Mouse (Mus musculus) erythroblast, embryonic 14.5 days (primary cell): ENCODE results near the gene Atpaf2.

ENCODE experiments used
- GATA1 ChIP-seq: IDR thresholded peaks from 2 replicates; pipeline ENCODE4 v1.6.1; 2012; ENCODE audit warnings: low read length, inconsistent platforms, mixed read lengths
- TAL1 ChIP-seq: IDR thresholded peaks from 3 replicates; pipeline ENCODE4 v1.6.1; 2012; ENCODE audit warnings: low read length, inconsistent platforms, mixed read lengths

DNA sequence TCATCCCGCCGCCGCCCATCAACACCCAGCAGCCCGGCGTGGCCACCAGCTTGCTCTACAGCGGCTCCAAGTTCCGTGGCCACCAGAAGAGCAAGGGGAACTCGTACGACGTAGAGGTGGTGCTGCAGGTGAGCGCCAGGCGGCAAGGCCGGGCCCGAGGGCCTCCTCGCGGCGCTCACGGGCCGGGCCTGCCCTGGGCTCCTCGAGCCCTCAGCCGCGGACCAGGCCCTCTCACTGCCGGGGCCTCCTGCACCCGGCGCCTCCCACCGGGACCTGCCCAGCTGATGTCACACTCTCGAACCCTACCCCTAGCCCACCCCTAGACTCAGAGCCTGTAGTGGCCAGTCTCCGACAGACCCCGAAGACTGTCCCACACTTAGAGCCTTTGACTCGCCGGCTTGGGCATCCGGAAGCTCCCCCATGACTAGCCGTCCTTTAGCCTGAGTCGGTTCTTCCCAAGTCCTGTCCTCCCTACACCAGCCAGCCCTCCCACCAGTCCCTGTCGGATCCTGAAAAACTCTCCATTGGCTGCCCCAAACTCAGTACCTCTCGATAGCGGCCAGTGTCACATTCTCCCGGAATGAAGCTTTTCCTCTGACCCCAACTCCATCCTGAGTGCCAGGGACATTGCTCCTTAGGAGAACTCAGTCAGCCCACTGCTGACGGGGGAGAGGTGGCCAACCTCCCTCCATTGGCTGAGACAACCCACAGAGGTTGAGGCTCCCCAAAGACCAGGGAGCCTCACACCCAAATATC, at the start of gene Atpaf2:
- TF ChIP-seq GATA1 (no peak), TAL1 (no peak)
